Mouse (Mus musculus) midbrain, embryonic 13.5 days (tissue): ENCODE results near the gene S1pr3. TPM values are rescaled to one million over a fixed set of nuclear protein-coding genes. Genes with fewer than 3 reads are reported as not detected.
A peak's percentile ranks its signal among the peaks of the same experiment; 100 is the strongest.

Source experiments
- ATAC-seq: fragments of 200-750 bp; cut with Nextera tagmentation; 2 replicates; pipeline ENCODE4 v1.8.0; 2017; ENCODE audit warnings: mild to moderate bottlenecking, moderate TSS enrichment, moderate library complexity
- H3K27ac ChIP-seq: fragments of 300-500 bp; sonication (generic); 2 replicates; pipeline ENCODE4 v1.5.1; 2015; ENCODE audit warnings: inconsistent platforms, mild to moderate bottlenecking, moderate library complexity
- H3K27me3 ChIP-seq: fragments of 300-500 bp; sonication (generic); 2 replicates; pipeline ENCODE4 v1.6.1; 2015; ENCODE audit warnings: mild to moderate bottlenecking, inconsistent platforms
- H3K36me3 ChIP-seq: fragments of 300-500 bp; sonication (generic); 2 replicates; pipeline ENCODE4 v1.6.1; 2015; ENCODE audit warnings: mild to moderate bottlenecking, inconsistent platforms
- H3K4me1 ChIP-seq: fragments of 300-500 bp; sonication (generic); replicated peaks from 2 replicates; pipeline ENCODE4 v1.6.1; 2015; ENCODE audit warnings: inconsistent platforms
- H3K4me2 ChIP-seq: fragments of 300-500 bp; sonication (generic); replicated peaks from 2 replicates; pipeline ENCODE4 v1.6.1; 2015; ENCODE audit warnings: moderate library complexity, mild to moderate bottlenecking, inconsistent platforms
- H3K4me3 ChIP-seq: fragments of 300-500 bp; sonication (generic); replicated peaks from 2 replicates; pipeline ENCODE4 v1.5.1; 2015; ENCODE audit warnings: mild to moderate bottlenecking, inconsistent platforms
- H3K9ac ChIP-seq: fragments of 300-500 bp; sonication (generic); replicated peaks from 2 replicates; pipeline ENCODE4 v1.6.1; 2015; ENCODE audit warnings: mild to moderate bottlenecking, inconsistent platforms
- H3K9me3 ChIP-seq: fragments of 300-500 bp; sonication (generic); 2 replicates; pipeline ENCODE4 v1.6.1; 2016; ENCODE audit warnings: mild to moderate bottlenecking, inconsistent platforms
- WGBS: fragments of 180-500 bp; shearing (Covaris S2); methylation state at CpG from one replicate; pipeline ENCODE4 v1.1.7; 2015; 5-methylcytosine and 5-hydroxymethylcytosine counted together
- polyA plus RNA-seq: library from polyadenylated mRNA; unstranded; fragments of >200 nt; fragmentation: Nextera tagmentation; extraction: Ambion mirVana; gene quantifications from 2 replicates; pipeline ENCODE4 v1.2.1, GENCODE M21; 2015

The S1pr3 gene
- polyA plus RNA-seq, 1 experiment from 2014 or later, result 10.4 TPM

DNA sequence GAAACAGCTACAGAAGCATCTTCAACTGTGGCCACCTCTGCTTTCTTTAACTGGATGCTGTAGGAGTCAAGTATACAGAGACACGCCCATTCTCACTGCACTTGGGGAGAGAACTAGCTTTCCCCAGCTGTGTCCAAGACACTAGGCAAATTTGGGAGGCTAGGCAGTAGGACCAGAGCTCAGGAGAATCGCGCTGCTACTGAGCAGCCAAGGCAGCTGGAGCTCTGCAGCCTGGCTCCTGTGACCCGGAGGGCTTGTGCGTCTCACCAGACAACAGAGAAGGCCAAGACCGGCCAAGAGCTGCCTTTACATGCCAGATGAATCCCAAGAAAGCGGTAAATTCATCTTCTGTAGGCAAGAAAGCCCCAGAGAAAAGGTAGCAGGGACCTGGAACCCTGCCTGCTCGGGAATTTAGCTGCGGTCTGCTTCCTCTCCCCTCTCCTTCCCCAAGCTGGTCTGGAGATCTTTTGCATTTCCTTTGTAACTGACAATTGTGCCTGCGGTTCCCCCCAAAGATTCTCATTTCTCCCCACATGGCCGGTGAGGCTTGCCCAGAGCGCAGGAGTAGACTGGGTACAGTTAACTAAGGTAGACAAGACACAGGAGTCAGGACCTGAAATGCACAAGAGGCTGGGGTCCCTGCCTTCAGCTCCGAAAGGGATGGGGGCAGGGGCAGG lies 760 bp upstream of the S1pr3 start:
- Histone ChIP-seq H3K36me3 (no peaks in the 10 kb centered on the region), H3K4me1 (peaks cover 21% of the 10 kb centered on the region), H3K27me3 (peaks cover 33% of the 10 kb centered on the region), H3K9ac (no peak overlapping the region), H3K4me2 (peak overlapping the region; percentile 56; the same call in 1 of the 2 replicates), H3K9me3 (no peaks in the 10 kb centered on the region), H3K27ac (no peak overlapping the region), H3K4me3 (no peak overlapping the region)
- no peak for ATAC-seq
- WGBS, result 27% methylated on average over 13 of the region's 13 CpGs

DNA sequence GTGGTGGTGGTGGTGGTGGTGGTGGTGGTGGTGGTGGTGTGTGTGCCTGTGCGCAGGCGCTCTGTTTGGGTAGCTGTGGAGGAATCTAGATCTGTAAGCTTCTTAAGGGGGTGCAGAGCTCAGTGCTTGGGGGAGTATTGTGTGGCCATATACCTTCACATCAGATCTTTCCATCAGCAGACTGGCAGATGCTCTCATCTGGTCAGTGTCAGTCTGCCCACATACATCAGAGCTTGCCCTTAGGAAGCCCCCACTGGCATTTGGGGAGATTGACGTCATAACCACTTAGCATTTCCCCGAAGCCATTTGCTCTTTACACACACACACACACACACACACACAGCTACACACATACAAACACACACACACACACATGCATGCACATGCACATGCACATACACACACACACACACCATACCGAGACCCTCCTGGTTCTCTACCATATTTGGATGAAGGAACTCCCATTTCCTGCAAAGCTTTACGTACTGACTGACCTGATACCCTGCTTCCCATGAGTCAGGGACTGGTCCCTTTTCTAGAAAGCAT lies 1.6 kb downstream of the S1pr3 start:
- no peak overlapping the region; the same call in 1 of the 2 replicates for H3K4me3 ChIP-seq
- H3K4me1 ChIP-seq, result peaks cover 21% of the 10 kb centered on the region

GRCm38 (mm10) chr13:51411243-51411642 lies 2.8 kb downstream of the S1pr3 start:
- Histone ChIP-seq H3K4me1 (peaks cover 21% of the 10 kb centered on the region), H3K27me3 (peaks cover 33% of the 10 kb centered on the region), H3K27ac (no peak overlapping the region), H3K9me3 (no peaks in the 10 kb centered on the region), H3K9ac (no peak overlapping the region), H3K4me2 (no peak overlapping the region; the same call in 1 of the 2 replicates), H3K4me3 (no peak overlapping the region), H3K36me3 (peaks cover 10% of the 10 kb centered on the region)
- 79% methylated on average over 9 of the region's 9 CpGs for whole genome bisulfite sequencing
- ATAC-seq, result no peak

More for the DNA sequence above, 1.6 kb downstream of the S1pr3 start:
- Histone ChIP-seq H3K27ac (no peak overlapping the region), H3K4me2 (0 out of 2 replicates have a peak overlapping the region, but pooled peaks have one; percentile 1), H3K9ac (no peak overlapping the region), H3K36me3 (peaks cover 2% of the 10 kb centered on the region), H3K9me3 (no peaks in the 10 kb centered on the region), H3K27me3 (peaks cover 33% of the 10 kb centered on the region)
- WGBS, result 88% methylated on average over 6 of the region's 6 CpGs
- no peak for ATAC-seq

- H3K4me1 ChIP-seq, result peaks cover 25% of the 10 kb centered on the region
- H3K4me2 ChIP-seq, result no peak overlapping the region; the same call in 1 of the 2 replicates
Observed at GRCm38 (mm10) chr13:51411696-51412430, 3.4 kb downstream of the S1pr3 start.

DNA sequence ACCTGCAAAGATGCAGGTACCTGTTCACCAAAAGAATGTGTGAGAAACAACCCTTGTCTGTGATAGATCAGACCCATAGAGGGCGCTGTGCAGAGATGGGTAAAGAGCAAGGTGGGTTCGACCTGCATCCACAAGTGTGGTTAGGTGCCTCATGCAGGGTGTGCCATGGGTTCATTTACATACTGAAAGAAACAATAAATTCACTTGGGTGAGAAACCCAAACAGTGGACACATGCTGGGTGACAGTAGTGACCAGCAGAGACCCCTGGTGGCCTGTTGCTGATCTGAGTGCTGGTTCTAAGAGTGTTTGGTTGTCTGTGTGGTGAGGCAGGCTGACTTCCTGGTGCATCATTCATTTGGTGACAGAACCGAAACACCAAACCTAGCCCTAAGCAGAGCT lies 5.0 kb downstream of the S1pr3 start:
- Histone ChIP-seq H3K36me3 (peaks cover 10% of the 10 kb centered on the region), H3K27me3 (peaks cover 20% of the 10 kb centered on the region), H3K4me3 (no peak overlapping the region), H3K4me1 (peaks cover 29% of the 10 kb centered on the region), H3K4me2 (no peak overlapping the region), H3K27ac (no peak overlapping the region), H3K9me3 (no peaks in the 10 kb centered on the region), H3K9ac (no peak overlapping the region)
- 77% methylated on average over 3 of the region's 3 CpGs for whole genome bisulfite sequencing
- ATAC-seq, result no peak

More at GRCm38 (mm10) chr13:51411696-51412430, 3.4 kb downstream of the S1pr3 start:
- no peaks in the 10 kb centered on the region for H3K9me3 ChIP-seq
- 68% methylated on average over 12 of the region's 12 CpGs for WGBS
- no peak overlapping the region for H3K9ac ChIP-seq
- H3K36me3 ChIP-seq, result peaks cover 10% of the 10 kb centered on the region
- no peak overlapping the region for H3K27ac ChIP-seq
- no peak overlapping the region for H3K4me3 ChIP-seq
- ATAC-seq, result no peak
- peaks cover 32% of the 10 kb centered on the region for H3K27me3 ChIP-seq

DNA sequence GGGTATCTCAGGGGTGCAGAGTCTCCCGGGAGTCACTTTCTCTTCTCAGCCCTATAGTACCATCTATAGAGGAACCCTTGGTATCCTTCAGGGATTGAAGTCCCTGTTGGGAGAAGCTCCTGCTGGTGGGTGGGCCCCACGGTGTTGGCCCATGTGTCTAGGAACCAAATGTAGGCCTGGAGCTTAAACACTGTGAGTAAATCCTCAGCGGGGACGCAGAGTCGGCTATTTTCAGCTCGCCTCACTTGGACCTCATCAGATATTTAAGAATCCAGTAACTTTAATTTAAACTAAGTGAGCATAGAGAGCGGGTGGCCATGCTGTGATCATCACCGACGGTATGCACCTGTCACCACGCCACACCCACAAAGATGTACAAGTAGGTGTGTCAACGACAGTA lies 8.3 kb downstream of the S1pr3 start:
- no peak overlapping the region for H3K4me3 ChIP-seq
- 0 out of 2 replicates have a peak overlapping the region, but pooled peaks have one; percentile 55 for H3K9ac ChIP-seq
- peaks cover 20% of the 10 kb centered on the region for H3K4me1 ChIP-seq
- no peak for ATAC-seq
- H3K27ac ChIP-seq, result no peak overlapping the region
- H3K27me3 ChIP-seq, result no peaks in the 10 kb centered on the region
- no peaks in the 10 kb centered on the region for H3K9me3 ChIP-seq
- no peak overlapping the region for H3K4me2 ChIP-seq
- 91% methylated on average over 11 of the region's 11 CpGs for WGBS
- peaks cover 10% of the 10 kb centered on the region for H3K36me3 ChIP-seq

GRCm38 (mm10) chr13:51417796-51418195 lies 9.4 kb downstream of the S1pr3 start:
- Histone ChIP-seq H3K4me1 (peaks cover 20% of the 10 kb centered on the region), H3K4me3 (peak overlapping the region; percentile 20), H3K27me3 (no peaks in the 10 kb centered on the region), H3K4me2 (peak overlapping the region; percentile 50), H3K9ac (peak overlapping the region; percentile 55), H3K27ac (0 out of 2 replicates have a peak overlapping the region, but pooled peaks have one; percentile 63), H3K36me3 (peaks cover 10% of the 10 kb centered on the region), H3K9me3 (no peaks in the 10 kb centered on the region)
- ATAC-seq, result peak; percentile 6; the same call in 1 of the 2 replicates
- whole genome bisulfite sequencing, result 60% methylated on average over 6 of the region's 6 CpGs

DNA sequence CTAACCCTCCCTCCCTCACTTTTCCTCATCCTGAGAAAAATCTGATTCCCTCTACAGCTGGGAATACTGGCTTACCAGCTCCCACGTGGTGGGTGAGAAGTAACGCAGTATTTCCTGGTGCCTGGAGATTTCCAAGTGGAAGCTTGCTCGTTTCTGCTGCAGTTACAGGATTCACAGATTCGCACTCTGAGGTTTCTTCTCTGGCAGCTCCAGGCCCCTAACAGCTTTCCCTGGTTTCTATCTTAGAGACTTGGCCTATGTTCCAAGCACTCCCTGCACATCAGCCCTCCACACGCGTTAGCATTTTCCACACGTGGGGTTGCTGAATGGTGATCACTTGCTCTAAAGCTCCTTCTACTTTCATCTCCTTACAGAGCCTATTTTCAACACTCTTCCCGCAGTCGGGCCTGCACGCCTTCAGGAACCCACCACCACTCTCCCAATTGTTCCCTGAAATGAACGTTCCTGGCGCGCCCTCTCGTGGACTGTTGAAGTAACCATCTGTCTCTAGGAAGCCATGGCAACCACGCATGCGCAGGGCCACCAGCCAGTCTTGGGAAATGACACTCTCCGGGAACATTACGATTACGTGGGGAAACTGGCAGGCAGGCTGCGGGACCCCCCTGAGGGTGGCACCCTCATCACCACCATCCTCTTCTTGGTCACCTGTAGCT lies 10.0 kb downstream of the S1pr3 start:
- peak overlapping the region; percentile 55 for H3K9ac ChIP-seq
- no peaks in the 10 kb centered on the region for H3K9me3 ChIP-seq
- 5% methylated on average over 20 of the region's 20 CpGs for WGBS
- H3K4me3 ChIP-seq, result peak overlapping the region; percentile 20
- peaks cover 20% of the 10 kb centered on the region for H3K4me1 ChIP-seq
- peak overlapping the region; percentile 63 for H3K27ac ChIP-seq
- H3K36me3 ChIP-seq, result peaks cover 10% of the 10 kb centered on the region
- H3K4me2 ChIP-seq, result peak overlapping the region; percentile 50
- H3K27me3 ChIP-seq, result no peaks in the 10 kb centered on the region
- peak; percentile 85 for ATAC-seq

DNA sequence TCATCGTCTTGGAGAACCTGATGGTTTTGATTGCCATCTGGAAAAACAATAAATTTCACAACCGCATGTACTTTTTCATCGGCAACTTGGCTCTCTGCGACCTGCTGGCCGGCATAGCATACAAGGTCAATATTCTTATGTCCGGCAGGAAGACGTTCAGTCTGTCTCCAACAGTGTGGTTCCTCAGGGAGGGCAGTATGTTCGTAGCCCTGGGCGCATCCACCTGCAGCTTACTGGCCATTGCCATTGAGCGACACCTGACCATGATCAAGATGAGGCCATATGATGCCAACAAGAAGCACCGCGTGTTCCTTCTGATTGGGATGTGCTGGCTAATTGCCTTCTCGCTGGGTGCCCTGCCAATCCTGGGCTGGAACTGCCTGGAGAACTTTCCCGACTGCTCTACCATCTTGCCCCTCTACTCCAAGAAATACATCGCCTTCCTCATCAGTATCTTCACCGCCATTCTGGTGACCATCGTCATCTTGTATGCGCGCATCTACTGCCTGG lies 10.6 kb downstream of the S1pr3 start:
- Histone ChIP-seq H3K4me2 (peak overlapping the region; percentile 50), H3K27ac (no peak overlapping the region), H3K4me1 (peaks cover 20% of the 10 kb centered on the region), H3K27me3 (no peaks in the 10 kb centered on the region), H3K36me3 (peaks cover 10% of the 10 kb centered on the region), H3K4me3 (no peak overlapping the region), H3K9me3 (no peaks in the 10 kb centered on the region), H3K9ac (peak overlapping the region; percentile 40; the same call in 1 of the 2 replicates)
- peak; percentile 61 for ATAC-seq
- 81% methylated on average over 19 of the region's 19 CpGs for WGBS

- Histone ChIP-seq H3K27me3 (no peaks in the 10 kb centered on the region), H3K4me2 (no peak overlapping the region), H3K4me3 (no peak overlapping the region), H3K27ac (no peak overlapping the region), H3K9me3 (no peaks in the 10 kb centered on the region), H3K36me3 (peaks cover 10% of the 10 kb centered on the region), H3K9ac (no peak overlapping the region), H3K4me1 (peaks cover 20% of the 10 kb centered on the region)
- 93% methylated on average over 15 of the region's 15 CpGs for WGBS
- ATAC-seq, result no peak
Observed at GRCm38 (mm10) chr13:51419501-51419900, 11.1 kb downstream of the S1pr3 start.

DNA sequence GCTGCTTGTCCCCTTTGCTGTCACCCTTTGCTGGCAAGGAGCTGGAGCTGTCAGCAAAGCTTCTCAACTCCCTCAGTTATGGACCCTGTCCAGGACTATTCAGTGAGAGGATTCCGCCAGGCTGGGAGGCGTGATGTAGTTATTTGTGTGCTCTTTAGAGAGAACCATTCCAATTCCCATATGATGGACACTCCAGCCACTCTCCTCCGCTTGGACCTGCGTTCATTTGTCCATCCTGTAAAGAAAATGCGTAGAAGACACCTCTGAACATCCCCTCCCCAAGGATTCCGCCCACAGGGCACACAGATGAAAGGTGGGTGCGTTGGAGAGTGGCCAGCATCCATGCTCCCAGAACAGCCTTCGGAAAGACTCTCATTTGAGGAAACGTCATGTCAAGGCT lies 12.4 kb downstream of the S1pr3 start:
- Histone ChIP-seq H3K4me2 (no peak overlapping the region), H3K9ac (no peak overlapping the region), H3K27me3 (no peaks in the 10 kb centered on the region), H3K27ac (no peak overlapping the region), H3K4me3 (no peak overlapping the region), H3K9me3 (no peaks in the 10 kb centered on the region), H3K4me1 (peaks cover 20% of the 10 kb centered on the region), H3K36me3 (no peaks in the 10 kb centered on the region)
- 88% methylated on average over 9 of the region's 9 CpGs for WGBS
- ATAC-seq, result no peak
